Mouse (Mus musculus): ENCODE data around the gene Robo2. TPM values are rescaled to one million over a fixed set of nuclear protein-coding genes. Genes with fewer than 3 reads are reported as not detected.
A peak's percentile ranks its signal among the peaks of the same experiment; 100 is the strongest.
"Not testable (repeated sequence)": the region's sequence is repeated elsewhere in the genome, so short reads cannot be mapped to it uniquely, and the experiment has no call there.

Robo2 gene
- polyA plus RNA-seq, 1 experiment from 2014 or later, result 97.8 TPM

- ATAC-seq (replicated peaks; ENCODE audit: low FRiP score), result no peak
- Histone ChIP-seq H3K9me3 (replicated peaks) (no peaks in the 10 kb centered on the region), H3K4me1 (no peaks in the 10 kb centered on the region), H3K9ac (no peak overlapping the region), H3K4me3 (replicated peaks) (no peak overlapping the region), H3K27ac (no peak overlapping the region), H3K27me3 (no peaks in the 10 kb centered on the region), H3K4me2 (no peak overlapping the region), H3K36me3 (no peaks in the 10 kb centered on the region)
- 69% methylated on average over 10 of the region's 10 CpGs for WGBS
Measured at GRCm38 (mm10) chr16:74055061-74055751, 356.4 kb downstream of the Robo2 start.

DNA sequence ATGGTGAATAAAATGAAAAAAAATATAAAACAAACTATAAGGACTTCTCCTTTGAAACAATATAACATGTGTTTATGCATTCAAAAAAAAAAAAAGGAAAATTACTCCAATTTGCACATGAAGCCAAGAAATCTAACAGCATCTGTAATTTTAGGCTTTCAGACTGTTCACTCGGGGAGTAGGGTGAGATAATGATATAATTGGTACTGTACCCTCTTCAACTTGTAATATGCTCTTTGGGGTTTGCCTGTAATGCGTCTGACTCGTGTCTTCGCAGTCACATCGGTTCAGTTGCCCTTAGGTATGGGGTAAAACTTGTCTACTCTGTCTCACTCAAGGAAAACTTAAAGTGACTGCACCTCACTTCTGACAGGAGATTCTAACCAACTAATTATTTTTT, 362.2 kb downstream of the Robo2 start:
- WGBS, result 85% methylated on average over 5 of the region's 5 CpGs
- Histone ChIP-seq H3K4me1 (0 out of 2 replicates have a peak, but pooled peaks cover 6% of the 10 kb centered on the region), H3K27ac (no peak overlapping the region), H3K4me2 (no peak overlapping the region), H3K4me3 (replicated peaks) (no peak overlapping the region), H3K36me3 (0 out of 2 replicates have a peak, but pooled peaks cover 3% of the 10 kb centered on the region), H3K27me3 (no peaks in the 10 kb centered on the region), H3K9ac (no peak overlapping the region), H3K9me3 (replicated peaks) (no peaks in the 10 kb centered on the region)
- no peak for ATAC-seq (replicated peaks; ENCODE audit: low FRiP score)

DNA sequence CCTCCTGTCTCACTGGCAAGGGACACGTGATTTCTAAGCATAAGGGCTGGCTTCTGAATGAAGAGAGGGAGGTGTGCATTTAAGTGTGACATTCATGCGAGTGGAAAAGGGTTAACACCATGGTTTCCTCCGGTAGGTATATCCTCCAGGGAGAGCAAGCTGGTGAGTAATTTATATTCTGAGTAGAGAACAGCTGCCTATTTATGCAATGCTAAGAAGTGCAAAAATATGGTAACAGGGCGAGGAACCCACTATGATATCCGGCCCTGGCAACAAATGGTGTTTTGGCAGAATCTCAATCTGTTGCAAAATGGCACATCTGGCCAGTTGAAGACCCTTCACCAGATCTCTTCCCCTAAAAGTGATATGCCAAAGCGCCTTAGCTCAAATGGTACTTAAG, 362.6 kb downstream of the Robo2 start:
- 64% methylated on average over 6 of the region's 6 CpGs for WGBS
- Histone ChIP-seq H3K4me3 (replicated peaks) (no peak overlapping the region), H3K9me3 (replicated peaks) (no peaks in the 10 kb centered on the region), H3K36me3 (0 out of 2 replicates have a peak, but pooled peaks cover 3% of the 10 kb centered on the region), H3K4me1 (0 out of 2 replicates have a peak, but pooled peaks cover 6% of the 10 kb centered on the region), H3K4me2 (no peak overlapping the region), H3K27ac (no peak overlapping the region), H3K9ac (no peak overlapping the region), H3K27me3 (no peaks in the 10 kb centered on the region)
- no peak for ATAC-seq (replicated peaks; ENCODE audit: low FRiP score)

- no peak overlapping the region for H3K27ac ChIP-seq
- H3K4me2 ChIP-seq, result no peak overlapping the region
- no peaks in the 10 kb centered on the region for H3K27me3 ChIP-seq
- no peak overlapping the region for H3K4me3 ChIP-seq (replicated peaks)
- 27% methylated on average over 3 of the region's 3 CpGs for WGBS
- 0 out of 2 replicates have a peak, but pooled peaks cover 3% of the 10 kb centered on the region for H3K36me3 ChIP-seq
- 0 out of 2 replicates have a peak, but pooled peaks cover 6% of the 10 kb centered on the region for H3K4me1 ChIP-seq
- peak; percentile 82 for ATAC-seq (replicated peaks; ENCODE audit: low FRiP score)
- no peak overlapping the region for H3K9ac ChIP-seq
- H3K9me3 ChIP-seq (replicated peaks), result no peaks in the 10 kb centered on the region
Measured at GRCm38 (mm10) chr16:74047232-74047631, 364.4 kb downstream of the Robo2 start.

- not testable (repeated sequence) for H3K4me3 ChIP-seq (replicated peaks); H3K4me2 ChIP-seq; H3K27me3 ChIP-seq; H3K9ac ChIP-seq; H3K9me3 ChIP-seq (replicated peaks); H3K4me1 ChIP-seq; H3K27ac ChIP-seq; H3K36me3 ChIP-seq
- WGBS, result 39% methylated on average over 2 of the region's 2 CpGs
- ATAC-seq (replicated peaks; ENCODE audit: low FRiP score), result peak; percentile 54; the same call in 1 of the 2 replicates
Measured at GRCm38 (mm10) chr16:74040797-74041196, 370.8 kb downstream of the Robo2 start.

- Histone ChIP-seq H3K36me3 (no peaks in the 10 kb centered on the region), H3K4me2 (no peak overlapping the region), H3K9me3 (replicated peaks) (no peaks in the 10 kb centered on the region), H3K4me1 (peaks cover 3% of the 10 kb centered on the region; the same call in 1 of the 2 replicates), H3K27me3 (no peaks in the 10 kb centered on the region), H3K4me3 (replicated peaks) (no peak overlapping the region), H3K27ac (no peak overlapping the region), H3K9ac (no peak overlapping the region)
- ATAC-seq (replicated peaks; ENCODE audit: low FRiP score), result no peak
- WGBS, result 74% methylated on average over 4 of the region's 4 CpGs
Measured at GRCm38 (mm10) chr16:74027822-74028221, 383.8 kb downstream of the Robo2 start.

- Histone ChIP-seq H3K4me2 (no peak overlapping the region), H3K9ac (no peak overlapping the region), H3K36me3 (no peaks in the 10 kb centered on the region), H3K27me3 (no peaks in the 10 kb centered on the region), H3K4me3 (replicated peaks) (no peak overlapping the region), H3K4me1 (peaks cover 6% of the 10 kb centered on the region; the same call in 1 of the 2 replicates), H3K9me3 (replicated peaks) (no peaks in the 10 kb centered on the region), H3K27ac (peak overlapping the region; percentile 66; the same call in 1 of the 2 replicates)
- peak; percentile 82 for ATAC-seq (replicated peaks; ENCODE audit: low FRiP score)
- 28% methylated on average over 1 of the region's 1 CpGs for WGBS
Measured at GRCm38 (mm10) chr16:74022281-74022978, 389.2 kb downstream of the Robo2 start.

DNA sequence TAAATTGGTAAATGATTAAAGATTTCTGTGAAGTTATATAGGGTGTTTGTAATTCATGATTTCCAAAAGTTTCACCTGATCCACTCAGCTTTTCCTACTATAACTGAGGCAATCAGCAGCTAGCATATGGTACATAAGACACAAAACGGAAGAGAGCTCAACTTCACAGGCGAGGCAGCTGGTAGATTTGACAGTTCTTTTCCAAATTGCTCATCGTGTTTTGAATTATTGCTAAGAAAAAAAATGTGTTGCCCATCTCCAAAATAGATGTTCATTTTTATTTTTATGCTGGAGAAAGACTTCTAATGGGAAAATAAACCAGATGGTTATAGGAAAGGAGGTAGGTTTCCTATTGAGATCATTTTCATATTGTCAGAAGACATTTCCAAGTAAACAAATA, 405.9 kb downstream of the Robo2 start:
- Histone ChIP-seq H3K9me3 (replicated peaks) (no peaks in the 10 kb centered on the region), H3K4me2 (no peak overlapping the region), H3K27ac (no peak overlapping the region), H3K4me1 (no peaks in the 10 kb centered on the region), H3K9ac (no peak overlapping the region), H3K27me3 (no peaks in the 10 kb centered on the region), H3K4me3 (replicated peaks) (no peak overlapping the region), H3K36me3 (no peaks in the 10 kb centered on the region)
- 89% methylated on average over 3 of the region's 3 CpGs for WGBS
- ATAC-seq (replicated peaks; ENCODE audit: low FRiP score), result no peak

DNA sequence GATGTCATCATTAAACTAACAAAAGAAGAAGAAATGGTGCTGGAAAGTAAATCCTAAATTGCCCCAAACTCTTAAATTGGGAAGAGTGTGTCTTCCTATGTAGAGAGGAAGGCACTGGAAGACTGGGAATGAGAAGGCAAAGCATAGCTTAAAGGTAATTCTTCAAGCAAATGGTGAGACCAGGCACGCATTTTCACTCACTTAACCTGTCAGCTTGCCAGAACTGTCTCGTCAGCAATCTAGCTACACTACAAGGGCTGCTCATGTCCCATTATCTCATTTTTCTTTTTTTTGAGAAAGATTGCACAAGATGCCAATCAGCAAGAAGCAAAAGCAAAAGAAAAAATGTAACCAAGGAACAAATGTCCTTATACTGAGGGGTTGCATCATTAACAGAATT, 410.3 kb downstream of the Robo2 start:
- H3K27ac ChIP-seq, result no peak overlapping the region
- WGBS, result 68% methylated on average over 2 of the region's 2 CpGs
- no peaks in the 10 kb centered on the region for H3K9me3 ChIP-seq (replicated peaks)
- no peaks in the 10 kb centered on the region for H3K27me3 ChIP-seq
- no peak for ATAC-seq (replicated peaks; ENCODE audit: low FRiP score)
- H3K4me3 ChIP-seq (replicated peaks), result no peak overlapping the region
- H3K9ac ChIP-seq, result no peak overlapping the region
- H3K4me2 ChIP-seq, result no peak overlapping the region
- H3K4me1 ChIP-seq, result no peaks in the 10 kb centered on the region
- no peaks in the 10 kb centered on the region for H3K36me3 ChIP-seq

- H3K4me2 ChIP-seq, result no peak overlapping the region
- WGBS, result 48% methylated on average over 6 of the region's 6 CpGs
- H3K36me3 ChIP-seq, result no peaks in the 10 kb centered on the region
- no peak overlapping the region for H3K4me3 ChIP-seq (replicated peaks)
- no peak for ATAC-seq (replicated peaks; ENCODE audit: low FRiP score)
- H3K9me3 ChIP-seq (replicated peaks), result no peaks in the 10 kb centered on the region
- no peak overlapping the region for H3K27ac ChIP-seq
- no peak overlapping the region for H3K9ac ChIP-seq
- no peaks in the 10 kb centered on the region for H3K4me1 ChIP-seq
- no peaks in the 10 kb centered on the region for H3K27me3 ChIP-seq
Measured at GRCm38 (mm10) chr16:73991212-73991611, 420.4 kb downstream of the Robo2 start.

- Histone ChIP-seq H3K9me3 (replicated peaks) (no peaks in the 10 kb centered on the region), H3K27me3 (no peaks in the 10 kb centered on the region), H3K9ac (no peak overlapping the region), H3K4me2 (no peak overlapping the region), H3K27ac (no peak overlapping the region), H3K4me3 (replicated peaks) (no peak overlapping the region), H3K36me3 (no peaks in the 10 kb centered on the region), H3K4me1 (no peaks in the 10 kb centered on the region)
- 88% methylated on average over 7 of the region's 7 CpGs for WGBS
- ATAC-seq (replicated peaks; ENCODE audit: low FRiP score), result no peak
Measured at GRCm38 (mm10) chr16:73969573-73969972, 442.1 kb downstream of the Robo2 start.

DNA sequence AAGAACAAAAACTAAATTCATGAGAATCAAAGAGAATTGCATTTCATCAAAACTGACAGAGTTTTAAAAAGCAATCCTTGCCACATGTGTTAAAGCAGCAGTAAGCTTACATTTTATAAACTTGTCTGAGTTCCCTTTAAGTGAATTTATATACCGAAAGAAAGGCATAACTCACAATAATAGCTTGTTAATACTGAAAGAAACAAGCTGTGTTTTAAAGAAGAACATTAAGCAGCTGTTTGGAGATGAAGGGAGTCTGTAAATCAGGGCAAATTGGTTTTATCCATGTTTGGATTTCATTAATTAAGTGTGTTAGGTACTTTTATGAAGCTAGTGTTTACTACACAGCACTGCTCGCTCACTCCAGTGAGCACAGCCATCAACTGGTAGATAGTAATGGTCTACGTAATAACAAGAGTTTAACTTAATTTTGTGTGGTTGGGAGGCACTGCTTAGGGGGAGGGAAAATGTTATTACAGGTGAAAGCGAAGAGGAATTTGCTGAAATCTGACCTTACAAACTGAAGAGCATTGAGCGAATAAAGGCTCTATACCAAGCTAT, 447.2 kb downstream of the Robo2 start:
- peak; percentile 87 for ATAC-seq (replicated peaks; ENCODE audit: low FRiP score)
- no peaks in the 10 kb centered on the region for H3K36me3 ChIP-seq
- WGBS, result 30% methylated on average over 5 of the region's 5 CpGs
- peaks cover 5% of the 10 kb centered on the region; the same call in 1 of the 2 replicates for H3K4me1 ChIP-seq
- H3K4me3 ChIP-seq (replicated peaks), result no peak overlapping the region
- no peak overlapping the region for H3K9ac ChIP-seq
- no peak overlapping the region for H3K4me2 ChIP-seq
- peak overlapping the region; percentile 48; the same call in 1 of the 2 replicates for H3K27ac ChIP-seq
- H3K27me3 ChIP-seq, result no peaks in the 10 kb centered on the region
- H3K9me3 ChIP-seq (replicated peaks), result no peaks in the 10 kb centered on the region
